Mouse (Mus musculus): ENCODE data around the gene Hist2h2bb. TPM values are rescaled to one million over a fixed set of nuclear protein-coding genes. Genes with fewer than 3 reads are reported as not detected.
"Not testable (repeated sequence)": the region's sequence is repeated elsewhere in the genome, so short reads cannot be mapped to it uniquely, and the experiment has no call there.

Gene Hist2h2bb
- polyA plus RNA-seq, 1 experiment from 2014 or later: 21.8 TPM

DNA sequence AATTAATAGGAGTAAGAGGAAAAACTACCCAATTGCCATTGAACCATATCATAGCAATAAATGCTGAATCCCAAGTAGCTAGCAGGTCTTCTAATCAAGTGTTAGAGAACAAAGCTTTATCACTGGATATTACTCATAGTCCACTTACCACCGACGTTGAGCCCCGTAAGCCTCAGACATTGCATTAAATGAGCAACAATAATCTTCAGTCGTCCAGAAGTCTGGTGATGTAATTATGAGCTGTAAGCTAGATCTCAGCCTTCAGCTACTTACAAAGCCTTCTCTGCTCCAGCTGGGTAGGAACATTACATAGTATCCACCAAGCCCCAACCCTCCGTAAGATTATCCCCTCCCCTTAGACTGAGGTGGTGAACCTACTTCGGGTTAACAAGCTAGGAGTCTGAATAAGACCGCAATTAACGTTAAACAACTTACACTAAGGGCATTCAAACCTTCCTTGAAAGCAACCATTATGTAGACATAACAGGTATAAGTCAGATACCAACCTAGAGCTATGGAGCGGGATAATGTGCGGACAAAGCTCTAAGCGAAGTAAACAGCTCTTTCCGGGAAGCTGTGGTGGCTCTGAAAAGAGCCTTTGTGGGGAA, 31.5 kb upstream of the Hist2h2bb start:
- Histone ChIP-seq H3K27ac (ENCODE audit: low read depth, low read length) (peak overlapping the region; percentile 85), H3K36me3 (ENCODE audit: control insufficient read depth, insufficient read depth, low read length) (no peaks in the 10 kb centered on the region), H3K4me2 (replicated peaks; ENCODE audit: low read depth, low read length) (peak overlapping the region; percentile 73), H3K9me3 (ENCODE audit: control insufficient read depth, low read length) (no peaks in the 10 kb centered on the region), H3K4me3 (ENCODE audit: low read length) (peak overlapping the region; percentile 56), H3K9ac (ENCODE audit: low read depth, low read length) (peak overlapping the region; percentile 84), H3K4me1 (ENCODE audit: control insufficient read depth, insufficient read depth, low read length) (peaks cover 14% of the 10 kb centered on the region; the same call in 1 of the 2 replicates), H3K27me3 (ENCODE audit: control insufficient read depth, insufficient read depth, low read length) (no peaks in the 10 kb centered on the region)
- WGBS: 2% methylated on average over 12 of the region's 12 CpGs
- ATAC-seq (ENCODE audit: low FRiP score, low TSS enrichment): no peak

DNA sequence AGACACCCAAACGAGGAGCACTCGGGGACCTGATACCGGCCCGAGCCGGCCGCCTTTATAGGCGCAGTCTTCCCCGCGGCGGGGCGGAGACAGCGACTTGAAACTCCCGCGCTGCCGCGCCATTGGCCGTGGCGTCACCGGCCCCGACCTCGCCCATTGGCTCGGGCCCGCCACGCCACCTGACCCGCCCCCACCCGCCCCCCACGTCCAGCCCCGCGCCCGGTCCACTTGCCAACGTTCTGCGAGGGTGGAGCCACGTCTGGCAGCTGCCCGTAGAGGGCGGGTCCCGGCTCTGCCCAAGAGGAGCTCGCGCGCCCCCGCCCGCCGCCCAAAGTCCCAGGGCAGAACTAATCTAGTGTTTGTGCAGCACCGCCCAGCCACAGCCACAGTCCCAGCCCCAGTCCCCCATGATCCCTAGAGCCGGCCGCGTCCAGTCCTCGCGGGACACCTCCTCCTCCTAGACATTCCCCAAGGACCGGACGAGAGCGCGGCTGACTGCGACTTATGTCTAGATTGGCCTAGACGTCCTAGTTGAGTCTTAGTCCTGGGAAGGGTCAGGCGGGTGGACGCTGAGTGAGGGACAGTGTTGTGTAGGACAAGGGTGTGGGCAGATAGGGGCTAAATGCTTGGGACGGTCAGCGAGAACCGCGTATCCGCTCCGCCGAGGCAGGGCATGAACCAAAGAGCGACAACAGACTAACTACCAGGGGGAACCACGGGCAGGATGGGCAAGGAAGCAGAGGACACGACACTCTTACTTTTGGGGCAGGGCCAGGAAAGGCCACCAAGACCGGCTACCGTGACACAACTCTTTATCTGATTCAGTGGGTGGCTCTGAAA, 30.4 kb upstream of the Hist2h2bb start, which contains the start of gene Hist2h3c2:
Gene Hist2h3c2, minus strand, starts transcription at position 174 of the 840 bp plus-strand sequence.
- ATAC-seq (ENCODE audit: low FRiP score, low TSS enrichment): peak; percentile 93
- Histone ChIP-seq H3K4me2 (replicated peaks; ENCODE audit: low read depth, low read length) (peak within 1 kb of the TSS; percentile 73), H3K4me1 (ENCODE audit: control insufficient read depth, insufficient read depth, low read length) (peaks cover 18% of the 10 kb centered on the region), H3K9ac (ENCODE audit: low read depth, low read length) (peak within 1 kb of the TSS; percentile 84), H3K27ac (ENCODE audit: low read depth, low read length) (peak within 1 kb of the TSS; percentile 85), H3K4me3 (ENCODE audit: low read length) (peak within 1 kb of the TSS; percentile 56)
- not testable (repeated sequence) for H3K27me3 ChIP-seq (ENCODE audit: control insufficient read depth, insufficient read depth, low read length); H3K9me3 ChIP-seq (ENCODE audit: control insufficient read depth, low read length); H3K36me3 ChIP-seq (ENCODE audit: control insufficient read depth, insufficient read depth, low read length)
- WGBS: under 1% methylated on average over 12 of the region's 68 CpGs

DNA sequence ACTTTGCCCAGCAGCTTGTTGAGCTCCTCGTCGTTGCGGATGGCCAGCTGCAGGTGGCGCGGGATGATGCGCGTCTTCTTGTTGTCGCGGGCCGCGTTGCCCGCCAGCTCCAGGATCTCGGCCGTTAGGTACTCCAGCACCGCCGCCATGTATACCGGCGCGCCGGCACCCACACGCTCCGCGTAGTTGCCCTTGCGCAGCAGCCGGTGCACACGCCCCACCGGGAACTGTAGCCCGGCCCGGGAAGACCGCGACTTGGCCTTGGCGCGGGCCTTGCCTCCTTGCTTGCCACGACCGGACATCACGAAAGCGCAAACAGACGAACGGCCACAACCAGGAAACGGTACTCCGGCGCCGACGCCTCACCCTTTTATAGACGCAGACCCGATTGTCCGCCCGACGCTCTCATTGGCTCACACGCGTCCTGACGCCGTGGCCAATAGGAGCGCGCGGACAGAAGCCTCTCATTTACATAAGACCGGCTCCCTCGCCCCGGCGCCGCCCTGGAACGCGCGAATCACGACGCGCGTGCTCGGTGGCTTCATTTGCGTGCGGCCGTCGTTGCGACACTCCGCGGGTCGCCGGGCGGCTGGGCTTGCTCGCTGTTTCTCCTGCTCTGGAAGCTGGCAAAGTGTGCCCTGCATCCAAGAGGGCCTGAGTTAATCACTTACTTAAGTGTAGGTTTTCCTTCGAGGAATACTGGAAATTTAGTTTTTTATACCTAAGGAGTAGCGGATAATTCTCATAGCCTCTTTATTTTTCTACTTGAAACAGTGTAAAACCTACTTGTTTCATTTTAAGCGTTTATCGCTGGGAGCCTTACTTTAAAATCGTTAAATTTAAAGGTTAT, 29.4 kb upstream of the Hist2h2bb start, which contains the start of gene Hist2h2aa2:
Gene Hist2h2aa2, minus strand, starts transcription at position 328 of the 850 bp plus-strand sequence.
- ATAC-seq (ENCODE audit: low FRiP score, low TSS enrichment): peak; percentile 87
- 7% methylated on average over 25 of the region's 85 CpGs for WGBS
- H3K9ac ChIP-seq (ENCODE audit: low read depth, low read length): peak within 1 kb of the TSS; percentile 55
- H3K27ac ChIP-seq (ENCODE audit: low read depth, low read length): peak within 1 kb of the TSS; percentile 89
- peak within 1 kb of the TSS; percentile 17; the same call in 1 of the 2 replicates for H3K4me3 ChIP-seq (ENCODE audit: low read length)
- H3K36me3 ChIP-seq (ENCODE audit: control insufficient read depth, insufficient read depth, low read length); H3K27me3 ChIP-seq (ENCODE audit: control insufficient read depth, insufficient read depth, low read length); H3K9me3 ChIP-seq (ENCODE audit: control insufficient read depth, low read length): not testable (repeated sequence)
- H3K4me2 ChIP-seq (replicated peaks; ENCODE audit: low read depth, low read length): peak within 1 kb of the TSS; percentile 31
- H3K4me1 ChIP-seq (ENCODE audit: control insufficient read depth, insufficient read depth, low read length): peaks cover 22% of the 10 kb centered on the region

DNA sequence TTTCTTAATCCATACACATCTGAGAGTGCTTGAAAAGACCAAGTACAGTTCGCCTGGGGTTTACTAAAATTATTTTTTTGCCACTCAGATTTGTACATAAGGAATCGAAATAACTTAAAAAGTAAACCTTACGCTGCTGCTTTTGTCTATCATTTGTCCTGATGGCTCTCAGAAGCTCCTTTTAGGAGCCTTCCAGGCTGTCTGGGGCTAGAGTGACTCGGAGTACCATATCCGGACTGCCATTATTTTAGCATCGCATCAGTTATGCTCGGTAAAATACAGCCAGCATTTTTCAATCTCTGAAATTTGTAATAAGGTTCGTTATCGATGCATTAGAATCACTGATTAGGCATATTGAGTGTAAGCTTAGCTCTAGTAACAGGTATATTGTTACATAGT, 28.8 kb upstream of the Hist2h2bb start:
- H3K4me2 ChIP-seq (replicated peaks; ENCODE audit: low read depth, low read length): peak overlapping the region; percentile 31
- peak overlapping the region; percentile 55 for H3K9ac ChIP-seq (ENCODE audit: low read depth, low read length)
- H3K36me3 ChIP-seq (ENCODE audit: control insufficient read depth, insufficient read depth, low read length): no peaks in the 10 kb centered on the region
- 82% methylated on average over 9 of the region's 9 CpGs for WGBS
- H3K27me3 ChIP-seq (ENCODE audit: control insufficient read depth, insufficient read depth, low read length): no peaks in the 10 kb centered on the region
- ATAC-seq (ENCODE audit: low FRiP score, low TSS enrichment): no peak
- no peaks in the 10 kb centered on the region for H3K9me3 ChIP-seq (ENCODE audit: control insufficient read depth, low read length)
- peak overlapping the region; percentile 89 for H3K27ac ChIP-seq (ENCODE audit: low read depth, low read length)
- peaks cover 22% of the 10 kb centered on the region for H3K4me1 ChIP-seq (ENCODE audit: control insufficient read depth, insufficient read depth, low read length)
- no peak overlapping the region; the same call in 1 of the 2 replicates for H3K4me3 ChIP-seq (ENCODE audit: low read length)

DNA sequence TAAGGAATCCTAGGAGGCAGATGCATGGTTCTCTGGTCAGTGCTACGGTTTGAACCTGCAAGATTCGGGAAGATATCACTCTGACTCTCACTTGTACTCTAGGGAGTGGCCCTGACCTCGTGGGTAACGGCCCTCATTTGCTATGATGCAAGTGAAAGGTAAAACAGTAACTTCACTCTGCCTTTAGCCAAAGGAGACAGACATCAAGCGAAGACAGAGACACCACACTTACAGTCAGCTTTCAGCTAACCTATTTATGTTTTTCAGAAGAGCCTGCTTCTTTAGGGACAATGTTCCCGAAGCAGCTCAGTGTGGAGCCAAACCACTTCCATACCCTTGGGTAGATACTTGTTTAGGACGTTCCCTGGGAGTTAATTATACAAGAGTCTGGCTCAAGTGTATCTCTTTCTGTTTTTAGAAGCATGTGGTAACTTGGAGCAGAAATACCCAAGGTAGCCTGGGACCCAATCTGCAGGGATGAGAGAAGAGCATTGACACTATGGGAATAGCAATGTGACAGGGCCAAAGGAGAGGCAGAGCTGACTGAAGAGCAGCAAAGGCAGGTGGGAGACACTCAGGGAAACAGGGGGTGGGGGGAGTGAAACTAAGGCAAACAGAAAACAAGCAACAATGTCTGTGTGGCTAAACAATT, 25.5 kb upstream of the Hist2h2bb start:
- peak overlapping the region; percentile 99 for H3K27ac ChIP-seq (ENCODE audit: low read depth, low read length)
- H3K4me3 ChIP-seq (ENCODE audit: low read length): peak overlapping the region; percentile 43; the same call in 1 of the 2 replicates
- no peaks in the 10 kb centered on the region for H3K27me3 ChIP-seq (ENCODE audit: control insufficient read depth, insufficient read depth, low read length)
- peaks cover 24% of the 10 kb centered on the region for H3K4me1 ChIP-seq (ENCODE audit: control insufficient read depth, insufficient read depth, low read length)
- peak overlapping the region; percentile 79; the same call in 1 of the 2 replicates for H3K9ac ChIP-seq (ENCODE audit: low read depth, low read length)
- H3K4me2 ChIP-seq (replicated peaks; ENCODE audit: low read depth, low read length): peak overlapping the region; percentile 42
- no peak for ATAC-seq (ENCODE audit: low FRiP score, low TSS enrichment)
- H3K9me3 ChIP-seq (ENCODE audit: control insufficient read depth, low read length): no peaks in the 10 kb centered on the region
- 81% methylated on average over 7 of the region's 7 CpGs for WGBS
- no peaks in the 10 kb centered on the region for H3K36me3 ChIP-seq (ENCODE audit: control insufficient read depth, insufficient read depth, low read length)

DNA sequence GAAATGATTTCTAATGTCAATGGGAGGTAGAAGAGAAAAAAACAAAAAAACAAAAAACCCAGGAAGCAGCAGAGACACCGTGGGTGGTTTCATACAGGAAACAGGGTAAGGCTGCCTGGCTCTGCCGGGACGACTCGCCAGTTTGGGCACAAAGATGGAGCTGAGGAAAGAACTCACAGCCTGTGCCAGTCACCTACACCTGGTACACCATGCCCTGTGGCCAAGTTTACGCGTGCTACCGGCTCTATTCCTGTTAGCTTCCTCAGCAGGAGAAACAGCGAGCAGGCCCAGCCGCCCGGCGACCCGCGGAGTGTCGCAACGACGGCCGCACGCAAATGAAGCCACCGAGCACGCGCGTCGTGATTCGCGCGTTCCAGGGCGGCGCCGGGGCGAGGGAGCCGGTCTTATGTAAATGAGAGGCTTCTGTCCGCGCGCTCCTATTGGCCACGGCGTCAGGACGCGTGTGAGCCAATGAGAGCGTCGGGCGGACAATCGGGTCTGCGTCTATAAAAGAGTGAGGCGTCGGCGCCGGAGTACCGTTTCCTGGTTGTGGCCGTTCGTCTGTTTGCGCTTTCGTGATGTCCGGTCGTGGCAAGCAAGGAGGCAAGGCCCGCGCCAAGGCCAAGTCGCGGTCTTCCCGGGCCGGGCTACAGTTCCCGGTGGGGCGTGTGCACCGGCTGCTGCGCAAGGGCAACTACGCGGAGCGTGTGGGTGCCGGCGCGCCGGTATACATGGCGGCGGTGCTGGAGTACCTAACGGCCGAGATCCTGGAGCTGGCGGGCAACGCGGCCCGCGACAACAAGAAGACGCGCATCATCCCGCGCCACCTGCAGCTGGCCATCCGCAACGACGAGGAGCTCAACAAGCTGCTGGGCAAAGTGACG, 24.3 kb upstream of the Hist2h2bb start, which contains the start of gene Hist2h2aa1:
Gene Hist2h2aa1, plus strand, starts transcription at position 495 of the 884 bp plus-strand sequence.
- 0% methylated on average over 18 of the region's 88 CpGs for WGBS
- peak; percentile 91 for ATAC-seq (ENCODE audit: low FRiP score, low TSS enrichment)
- H3K4me3 ChIP-seq (ENCODE audit: low read length): peak within 1 kb of the TSS; percentile 43
- H3K4me2 ChIP-seq (replicated peaks; ENCODE audit: low read depth, low read length): peak within 1 kb of the TSS; percentile 42
- not testable (repeated sequence) for H3K36me3 ChIP-seq (ENCODE audit: control insufficient read depth, insufficient read depth, low read length); H3K27me3 ChIP-seq (ENCODE audit: control insufficient read depth, insufficient read depth, low read length); H3K9me3 ChIP-seq (ENCODE audit: control insufficient read depth, low read length)
- H3K9ac ChIP-seq (ENCODE audit: low read depth, low read length): peak within 1 kb of the TSS; percentile 79
- H3K4me1 ChIP-seq (ENCODE audit: control insufficient read depth, insufficient read depth, low read length): peaks cover 26% of the 10 kb centered on the region
- peak within 1 kb of the TSS; percentile 99 for H3K27ac ChIP-seq (ENCODE audit: low read depth, low read length)

DNA sequence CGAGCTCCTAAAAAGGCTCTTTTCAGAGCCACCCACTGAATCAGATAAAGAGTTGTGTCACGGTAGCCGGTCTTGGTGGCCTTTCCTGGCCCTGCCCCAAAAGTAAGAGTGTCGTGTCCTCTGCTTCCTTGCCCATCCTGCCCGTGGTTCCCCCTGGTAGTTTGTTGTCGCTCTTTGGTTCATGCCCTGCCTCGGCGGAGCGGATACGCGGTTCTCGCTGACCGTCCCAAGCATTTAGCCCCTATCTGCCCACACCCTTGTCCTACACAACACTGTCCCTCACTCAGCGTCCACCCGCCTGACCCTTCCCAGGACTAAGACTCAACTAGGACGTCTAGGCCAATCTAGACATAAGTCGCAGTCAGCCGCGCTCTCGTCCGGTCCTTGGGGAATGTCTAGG, 23.5 kb upstream of the Hist2h2bb start:
- Histone ChIP-seq H3K27ac (ENCODE audit: low read depth, low read length) (peak overlapping the region; percentile 67; the same call in 1 of the 2 replicates), H3K9ac (ENCODE audit: low read depth, low read length) (peak overlapping the region; percentile 48; the same call in 1 of the 2 replicates)

More for the DNA sequence above, 23.5 kb upstream of the Hist2h2bb start:
- not testable (repeated sequence) for H3K36me3 ChIP-seq (ENCODE audit: control insufficient read depth, insufficient read depth, low read length); H3K9me3 ChIP-seq (ENCODE audit: control insufficient read depth, low read length); H3K27me3 ChIP-seq (ENCODE audit: control insufficient read depth, insufficient read depth, low read length); H3K4me2 ChIP-seq (replicated peaks; ENCODE audit: low read depth, low read length); ATAC-seq (ENCODE audit: low FRiP score, low TSS enrichment)
- Histone ChIP-seq H3K4me1 (ENCODE audit: control insufficient read depth, insufficient read depth, low read length) (peaks cover 22% of the 10 kb centered on the region), H3K4me3 (ENCODE audit: low read length) (peak overlapping the region; percentile 27; the same call in 1 of the 2 replicates)
- 0% methylated on average over 10 of the region's 21 CpGs for WGBS
